Mouse (Mus musculus): ENCODE data around the gene Dennd2a. TPM values are rescaled to one million over a fixed set of nuclear protein-coding genes. Genes with fewer than 3 reads are reported as not detected.

Dennd2a gene
- polyA plus RNA-seq, 1 experiment from 2014 or later = 13.3 TPM

DNA sequence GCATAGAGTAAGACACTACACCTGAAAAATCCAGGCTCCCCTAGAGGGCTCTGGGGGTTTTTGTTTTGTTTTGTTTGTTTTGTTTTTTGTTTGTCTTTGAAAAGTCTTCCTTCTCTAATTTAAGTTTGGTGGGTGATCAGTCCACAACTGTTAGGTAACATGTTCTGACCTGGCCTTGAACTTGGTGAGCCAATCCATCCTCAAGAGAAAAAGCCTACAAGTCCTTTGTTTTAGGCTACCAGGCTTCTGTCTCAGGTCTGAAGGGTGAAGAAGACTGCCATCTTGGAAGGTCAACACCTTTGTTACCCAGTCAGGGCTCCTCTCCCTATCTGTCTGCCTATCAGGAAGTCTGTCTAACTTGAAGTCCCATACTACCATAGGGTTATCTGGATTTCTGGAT, 124.0 kb downstream of the Dennd2a start:
- TF ChIP-seq CTCF (IDR thresholded peaks at IDR 0.05; ENCODE audit: low read depth) = no peak
- ATAC-seq (replicated peaks; ENCODE audit: low FRiP score, low read depth) (no peak), DNase-seq (ENCODE audit: low spot score) (no peak)
- no peaks in the 10 kb centered on the region for H3K27me3 ChIP-seq (ENCODE audit: insufficient read depth, low read length)
- H3K36me3 ChIP-seq (ENCODE audit: insufficient read depth, low read length) = no peaks in the 10 kb centered on the region
- H3K9me3 ChIP-seq (replicated peaks; ENCODE audit: low read length) = no peaks in the 10 kb centered on the region
- H3K27ac ChIP-seq = no peak overlapping the region
- H3K4me3 ChIP-seq (replicated peaks; ENCODE audit: low read depth, low read length) = no peak overlapping the region
- no peaks in the 10 kb centered on the region for H3K4me1 ChIP-seq (replicated peaks; ENCODE audit: insufficient read depth, low read length)
- H3K9ac ChIP-seq (ENCODE audit: low read depth, low read length) = no peak overlapping the region
- H3K4me2 ChIP-seq (ENCODE audit: low read length) = no peak overlapping the region

DNA sequence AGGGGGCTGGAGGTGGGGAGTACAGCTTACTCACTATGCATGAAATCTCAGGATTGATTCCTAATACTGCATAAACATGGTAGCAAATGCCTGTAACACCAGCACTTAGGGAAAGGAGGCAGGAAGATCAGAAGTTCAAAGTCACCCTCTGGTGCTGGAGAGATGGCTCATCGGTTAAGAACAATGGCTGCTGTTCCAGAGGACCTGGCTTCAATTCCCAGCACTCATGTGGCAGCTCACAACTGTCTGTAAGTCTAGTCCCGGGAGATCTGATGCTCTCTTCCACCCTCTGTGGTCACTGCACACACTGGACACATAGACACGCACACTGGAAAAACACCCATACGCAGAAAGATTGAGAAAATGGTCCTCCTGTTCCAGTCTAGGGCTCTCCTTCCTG, 124.5 kb downstream of the Dennd2a start:
- Histone ChIP-seq H3K9ac (ENCODE audit: low read depth, low read length) (no peak overlapping the region), H3K27ac (no peak overlapping the region), H3K36me3 (ENCODE audit: insufficient read depth, low read length) (no peaks in the 10 kb centered on the region), H3K4me2 (ENCODE audit: low read length) (no peak overlapping the region), H3K27me3 (ENCODE audit: insufficient read depth, low read length) (no peaks in the 10 kb centered on the region), H3K4me3 (replicated peaks; ENCODE audit: low read depth, low read length) (no peak overlapping the region), H3K4me1 (replicated peaks; ENCODE audit: insufficient read depth, low read length) (no peaks in the 10 kb centered on the region), H3K9me3 (replicated peaks; ENCODE audit: low read length) (no peaks in the 10 kb centered on the region)
- TF ChIP-seq CTCF (IDR thresholded peaks at IDR 0.05; ENCODE audit: low read depth) = no peak
- 81% methylated on average over 4 of the region's 4 CpGs for WGBS
- ATAC-seq (replicated peaks; ENCODE audit: low FRiP score, low read depth) (no peak), DNase-seq (ENCODE audit: low spot score) (no peak)

- no peaks in the 10 kb centered on the region for H3K27me3 ChIP-seq (ENCODE audit: insufficient read depth, low read length)
- no peak for TF ChIP-seq CTCF (IDR thresholded peaks at IDR 0.05; ENCODE audit: low read depth)
- no peak for DNase-seq (ENCODE audit: low spot score)
- H3K9ac ChIP-seq (ENCODE audit: low read depth, low read length) = no peak overlapping the region
- H3K36me3 ChIP-seq (ENCODE audit: insufficient read depth, low read length) = no peaks in the 10 kb centered on the region
- H3K4me2 ChIP-seq (ENCODE audit: low read length) = no peak overlapping the region
- H3K4me1 ChIP-seq (replicated peaks; ENCODE audit: insufficient read depth, low read length) = no peaks in the 10 kb centered on the region
- no peaks in the 10 kb centered on the region for H3K9me3 ChIP-seq (replicated peaks; ENCODE audit: low read length)
- WGBS = 82% methylated on average over 11 of the region's 11 CpGs
- ATAC-seq (replicated peaks; ENCODE audit: low FRiP score, low read depth) = no peak
- no peak overlapping the region for H3K27ac ChIP-seq
- no peak overlapping the region for H3K4me3 ChIP-seq (replicated peaks; ENCODE audit: low read depth, low read length)
Measured at GRCm38 (mm10) chr6:39430722-39431121, 126.9 kb downstream of the Dennd2a start.

GRCm38 (mm10) chr6:39429007-39429788, 128.5 kb downstream of the Dennd2a start:
- no peak overlapping the region for H3K4me2 ChIP-seq (ENCODE audit: low read length)
- no peaks in the 10 kb centered on the region for H3K4me1 ChIP-seq (replicated peaks; ENCODE audit: insufficient read depth, low read length)
- no peak for TF ChIP-seq CTCF (IDR thresholded peaks at IDR 0.05; ENCODE audit: low read depth)
- H3K36me3 ChIP-seq (ENCODE audit: insufficient read depth, low read length) = no peaks in the 10 kb centered on the region
- no peaks in the 10 kb centered on the region for H3K9me3 ChIP-seq (replicated peaks; ENCODE audit: low read length)
- DNase-seq (ENCODE audit: low spot score) (no peak), ATAC-seq (replicated peaks; ENCODE audit: low FRiP score, low read depth) (no peak)
- H3K9ac ChIP-seq (ENCODE audit: low read depth, low read length) = no peak overlapping the region
- no peaks in the 10 kb centered on the region for H3K27me3 ChIP-seq (ENCODE audit: insufficient read depth, low read length)
- no peak overlapping the region for H3K4me3 ChIP-seq (replicated peaks; ENCODE audit: low read depth, low read length)
- WGBS = 70% methylated on average over 6 of the region's 6 CpGs
- H3K27ac ChIP-seq = no peak overlapping the region

DNA sequence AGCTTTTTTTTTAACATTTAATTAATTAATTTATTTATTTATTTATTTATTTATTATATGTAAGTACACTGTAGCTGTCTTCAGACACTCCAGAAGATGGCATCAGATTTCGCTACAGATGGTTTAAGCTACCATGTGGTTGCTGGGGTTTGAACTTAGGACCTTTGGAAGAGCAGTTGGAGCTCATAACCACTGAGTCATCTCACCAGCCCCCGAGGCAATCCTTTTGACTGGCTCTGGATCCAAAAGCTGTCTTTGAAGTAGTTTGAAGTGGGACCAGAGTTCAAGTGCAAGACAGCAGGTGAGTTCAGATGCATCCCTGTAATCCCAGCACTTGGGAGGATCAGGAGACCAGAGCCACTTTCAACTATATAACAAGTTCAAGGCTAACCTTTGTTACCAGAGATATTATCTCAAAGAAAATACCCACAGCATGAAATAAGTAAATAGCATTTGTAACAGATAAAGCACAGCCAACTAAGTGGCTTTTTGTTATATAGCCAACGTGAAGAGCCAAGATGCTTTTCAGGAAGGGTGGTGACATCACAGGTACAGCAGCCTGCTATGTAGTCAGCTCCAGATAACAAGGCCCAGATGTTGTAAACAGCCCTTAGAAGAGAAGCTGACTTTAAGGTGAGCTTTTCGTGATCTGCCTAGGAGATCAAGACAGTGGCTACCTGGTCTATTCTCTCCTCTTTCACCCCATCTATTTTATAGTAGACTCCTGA, 130.2 kb downstream of the Dennd2a start:
- Histone ChIP-seq H3K4me1 (replicated peaks; ENCODE audit: insufficient read depth, low read length) (no peaks in the 10 kb centered on the region), H3K9ac (ENCODE audit: low read depth, low read length) (no peak overlapping the region), H3K36me3 (ENCODE audit: insufficient read depth, low read length) (no peaks in the 10 kb centered on the region), H3K27ac (no peak overlapping the region), H3K9me3 (replicated peaks; ENCODE audit: low read length) (no peaks in the 10 kb centered on the region), H3K4me2 (ENCODE audit: low read length) (no peak overlapping the region), H3K4me3 (replicated peaks; ENCODE audit: low read depth, low read length) (no peak overlapping the region), H3K27me3 (ENCODE audit: insufficient read depth, low read length) (no peaks in the 10 kb centered on the region)
- no peak for DNase-seq (ENCODE audit: low spot score)
- no peak for TF ChIP-seq CTCF (IDR thresholded peaks at IDR 0.05; ENCODE audit: low read depth)
- WGBS = 74% methylated on average over 4 of the region's 4 CpGs
- no peak for ATAC-seq (replicated peaks; ENCODE audit: low FRiP score, low read depth)

DNA sequence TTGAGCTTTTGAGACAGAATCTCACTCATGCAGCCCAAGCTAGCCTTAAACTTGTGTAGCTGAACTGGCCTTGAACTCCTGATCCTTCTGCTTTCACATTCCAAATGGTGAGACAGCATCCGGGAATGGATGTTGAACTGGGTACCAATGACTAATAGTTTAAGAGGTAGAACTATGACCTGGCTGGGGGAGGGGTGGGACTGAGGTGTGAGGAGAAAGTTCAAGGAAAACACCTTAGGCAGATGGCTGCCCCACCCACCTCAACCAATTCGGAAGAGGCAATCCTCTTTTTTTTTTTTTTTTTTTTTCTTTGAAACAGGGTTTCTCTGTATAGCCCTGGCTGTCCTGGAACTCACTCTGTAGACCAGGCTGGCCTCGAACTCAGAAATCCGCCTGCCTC, 130.9 kb downstream of the Dennd2a start:
- H3K9me3 ChIP-seq (replicated peaks; ENCODE audit: low read length) = no peaks in the 10 kb centered on the region
- no peak for TF ChIP-seq CTCF (IDR thresholded peaks at IDR 0.05; ENCODE audit: low read depth)
- H3K4me3 ChIP-seq (replicated peaks; ENCODE audit: low read depth, low read length) = no peak overlapping the region
- no peak overlapping the region for H3K27ac ChIP-seq
- no peak for DNase-seq (ENCODE audit: low spot score)
- no peak overlapping the region for H3K9ac ChIP-seq (ENCODE audit: low read depth, low read length)
- H3K4me1 ChIP-seq (replicated peaks; ENCODE audit: insufficient read depth, low read length) = no peaks in the 10 kb centered on the region
- H3K36me3 ChIP-seq (ENCODE audit: insufficient read depth, low read length) = no peaks in the 10 kb centered on the region
- H3K27me3 ChIP-seq (ENCODE audit: insufficient read depth, low read length) = no peaks in the 10 kb centered on the region
- WGBS = 86% methylated on average over 4 of the region's 4 CpGs
- ATAC-seq (replicated peaks; ENCODE audit: low FRiP score, low read depth) = no peak
- H3K4me2 ChIP-seq (ENCODE audit: low read length) = no peak overlapping the region

Data from kidney, postnatal 0 days (tissue).